Mouse (Mus musculus) CH12.LX (cell line): ENCODE data around the gene Panx3. TPM values are rescaled to one million over a fixed set of nuclear protein-coding genes. Genes with fewer than 3 reads are reported as not detected.
A peak's percentile ranks its signal among the peaks of the same experiment; 100 is the strongest.

Source experiments
- DNase-seq: peaks from one replicate; pipeline ENCODE4 v3.0.0-alpha.2; 2013; ENCODE audit errors: extremely low read depth
- H3K27ac ChIP-seq: 2 replicates; pipeline ENCODE4 v1.5.1; 2012; ENCODE audit warnings: low read depth, mild to moderate bottlenecking, control low read depth, moderate library complexity; ENCODE audit not compliant: insufficient read depth
- H3K27me3 ChIP-seq: replicated peaks from 2 replicates; pipeline ENCODE3; 2012; ENCODE audit warnings: inconsistent platforms
- H3K36me3 ChIP-seq, 2 experiments: replicated peaks in 1 of 2; 2 replicates each; pipeline versions ENCODE3 to v1.6.1; 2012; ENCODE audit warnings: inconsistent platforms in 1 of 2, low read length in 1 of 2, mild to moderate bottlenecking in 1 of 2, mixed read lengths in 1 of 2, moderate library complexity in 1 of 2; ENCODE audit not compliant: control insufficient read depth in 1 of 2, insufficient read depth in 1 of 2
- H3K4me1 ChIP-seq, 2 experiments: 2 replicates each; pipeline ENCODE4 v1.6.1; 2012; ENCODE audit warnings: inconsistent platforms in 1 of 2, moderate library complexity in 1 of 2; ENCODE audit not compliant: insufficient read depth in 2 of 2, control insufficient read depth in 1 of 2
- H3K4me2 ChIP-seq: 2 replicates; pipeline ENCODE4 v1.6.1; 2012; ENCODE audit warnings: low read depth, mild to moderate bottlenecking, control low read depth; ENCODE audit not compliant: poor library complexity, insufficient read depth, severe bottlenecking
- H3K4me3 ChIP-seq, 3 experiments: fragments of 150-350 bp in 1 of 3; sonication (generic) in 1 of 3; replicated peaks in 1 of 3; 2 replicates each; pipeline versions ENCODE3 to v1.5.1; 2011 to 2012; ENCODE audit warnings: low read depth in 2 of 3, low read length in 2 of 3, mild to moderate bottlenecking in 2 of 3, moderate library complexity in 2 of 3, control low read depth in 1 of 3, improper control_type of control experiment in 1 of 3, inconsistent platforms in 1 of 3, mixed read lengths in 1 of 3; ENCODE audit not compliant: poor library complexity in 1 of 3
- H3K79me2 ChIP-seq: replicated peaks from 2 replicates; pipeline ENCODE4 v1.6.1; 2012; ENCODE audit warnings: mild to moderate bottlenecking, moderate library complexity; ENCODE audit not compliant: control insufficient read depth, poor library complexity, insufficient read depth, severe bottlenecking; ENCODE audit errors: extremely low read depth
- H3K9ac ChIP-seq: 2 replicates; pipeline ENCODE4 v1.6.1; 2012; ENCODE audit warnings: low read depth, mild to moderate bottlenecking, control low read depth, moderate library complexity; ENCODE audit not compliant: insufficient read depth
- H3K9me3 ChIP-seq: replicated peaks from 2 replicates; pipeline ENCODE3; 2012; ENCODE audit warnings: low read length, inconsistent platforms, mixed read lengths
- BHLHE40 ChIP-seq: IDR thresholded peaks from 2 replicates; pipeline ENCODE4 v1.6.1; 2011; ENCODE audit warnings: mild to moderate bottlenecking, low read depth, low read length, improper control_type of control experiment
- CTCF ChIP-seq, 2 experiments: IDR thresholded peaks in 1 of 2; conservative IDR thresholded peaks in 1 of 2; 2 replicates each; pipeline ENCODE4 v1.5.1; 2011 to 2012; ENCODE audit warnings: low read depth in 2 of 2, low read length in 2 of 2, improper control_type of control experiment in 1 of 2, inconsistent platforms in 1 of 2, mild to moderate bottlenecking in 1 of 2, moderate library complexity in 1 of 2
- E2F4 ChIP-seq: IDR thresholded peaks from 2 replicates; pipeline ENCODE4 v1.6.1; 2011; ENCODE audit warnings: low read depth, low read length, improper control_type of control experiment; ENCODE audit not compliant: insufficient replicate concordance
- ELF1 ChIP-seq: IDR thresholded peaks from 2 replicates; pipeline ENCODE4 v1.6.1; 2014; ENCODE audit warnings: low read depth, mild to moderate bottlenecking, inconsistent platforms, low read length, improper control_type of control experiment
- EP300 ChIP-seq: IDR thresholded peaks from 2 replicates; pipeline ENCODE4 v1.6.1; 2011; ENCODE audit warnings: low read length, improper control_type of control experiment
- ETS1 ChIP-seq: conservative IDR thresholded peaks from 2 replicates; pipeline ENCODE4 v1.6.1; 2012; ENCODE audit warnings: low read depth, mild to moderate bottlenecking, inconsistent platforms, low read length, improper control_type of control experiment, moderate library complexity
- HCFC1 ChIP-seq: IDR thresholded peaks from 2 replicates; pipeline ENCODE4 v1.6.1; 2012; ENCODE audit warnings: low read depth, mild to moderate bottlenecking, inconsistent platforms, low read length, improper control_type of control experiment
- JUND ChIP-seq: conservative IDR thresholded peaks from 2 replicates; pipeline ENCODE4 v1.6.1; 2011; ENCODE audit warnings: low read depth, low read length, improper control_type of control experiment
- KAT2A ChIP-seq: IDR thresholded peaks from 2 replicates; pipeline ENCODE4 v1.6.1; 2012; ENCODE audit warnings: low read length, improper control_type of control experiment, inconsistent platforms; ENCODE audit not compliant: insufficient replicate concordance
- MAX ChIP-seq: IDR thresholded peaks from 2 replicates; pipeline ENCODE4 v1.6.1; 2011; ENCODE audit warnings: low read length, improper control_type of control experiment
- MAZ ChIP-seq: IDR thresholded peaks from 2 replicates; pipeline ENCODE4 v1.6.1; 2012; ENCODE audit warnings: low read depth, mild to moderate bottlenecking, inconsistent platforms, low read length, improper control_type of control experiment, moderate library complexity
- MEF2A ChIP-seq: IDR thresholded peaks from 2 replicates; pipeline ENCODE4 v1.6.1; 2014; ENCODE audit warnings: low read depth, mild to moderate bottlenecking, inconsistent platforms, low read length, improper control_type of control experiment, borderline replicate concordance
- MXI1 ChIP-seq: IDR thresholded peaks from 2 replicates; pipeline ENCODE4 v1.6.1; 2011; ENCODE audit warnings: mild to moderate bottlenecking, low read depth, low read length, improper control_type of control experiment
- MYC ChIP-seq: IDR thresholded peaks from 2 replicates; pipeline ENCODE4 v1.6.1; 2011; ENCODE audit warnings: low read depth, mild to moderate bottlenecking, improper control_type of control experiment, low read length
- NELFE ChIP-seq: IDR thresholded peaks from 2 replicates; pipeline ENCODE4 v1.6.1; 2011; ENCODE audit warnings: low read depth, low read length, improper control_type of control experiment
- NRF1 ChIP-seq: IDR thresholded peaks from 2 replicates; pipeline ENCODE4 v1.6.1; 2014; ENCODE audit warnings: low read depth, mild to moderate bottlenecking, inconsistent platforms, low read length, improper control_type of control experiment, moderate library complexity
- POLR2A ChIP-seq: IDR thresholded peaks from 2 replicates; pipeline ENCODE4 v1.6.1; 2011; ENCODE audit warnings: low read depth, mild to moderate bottlenecking, improper control_type of control experiment, low read length
- RAD21 ChIP-seq: IDR thresholded peaks from 2 replicates; pipeline ENCODE4 v1.6.1; 2011; ENCODE audit warnings: low read depth, mild to moderate bottlenecking, low read length, improper control_type of control experiment, moderate library complexity
- SIN3A ChIP-seq: IDR thresholded peaks from 2 replicates; pipeline ENCODE4 v1.6.1; 2012; ENCODE audit warnings: low read length, improper control_type of control experiment, inconsistent platforms
- TCF12 ChIP-seq: IDR thresholded peaks from 2 replicates; pipeline ENCODE4 v1.6.1; 2014; ENCODE audit warnings: low read depth, mild to moderate bottlenecking, inconsistent platforms, low read length, improper control_type of control experiment
- UBTF ChIP-seq: IDR thresholded peaks from 2 replicates; pipeline ENCODE4 v1.6.1; 2012; ENCODE audit warnings: low read depth, mild to moderate bottlenecking, inconsistent platforms, low read length, improper control_type of control experiment, moderate library complexity
- USF1 ChIP-seq: IDR thresholded peaks from 2 replicates; pipeline ENCODE4 v1.6.1; 2014; ENCODE audit warnings: low read depth, mild to moderate bottlenecking, inconsistent platforms, low read length, improper control_type of control experiment
- ZMIZ1 ChIP-seq: IDR thresholded peaks from 2 replicates; pipeline ENCODE4 v1.6.1; 2012; ENCODE audit warnings: low read depth, mild to moderate bottlenecking, inconsistent platforms, low read length, improper control_type of control experiment
- ZNF384 ChIP-seq: IDR thresholded peaks from 2 replicates; pipeline ENCODE4 v1.6.1; 2012; ENCODE audit warnings: low read depth, low read length, improper control_type of control experiment, inconsistent platforms
- dilution Hi-C: fragments of 300-500 bp; cut with MboI; formaldehyde crosslinking; loops from 2 replicates; pipeline ENCODE4 v1.14.3; 2020; ENCODE audit warnings: low sequenced_read_pairs; ENCODE audit not compliant: extremely low pct_unique_long_range_greater_than_20kb, extremely low pct_ligation_motif_present
- in situ Hi-C: fragments of 300-500 bp; cut with MboI; formaldehyde crosslinking; loops from 3 replicates; pipeline ENCODE4 v1.14.3; 2019; ENCODE audit warnings: low sequenced_read_pairs, low pct_ligation_motif_present, low pct_unique_long_range_greater_than_20kb, mixed read lengths
- polyA plus RNA-seq: library from polyadenylated mRNA; unstranded; fragments of >175 nt; gene quantifications from 2 replicates; pipeline ENCODE4 v1.2.1, GENCODE M21; 2012; ENCODE audit warnings: low read depth; ENCODE audit not compliant: insufficient read length
- total RNA-seq, 2 experiments: library from RNA; depleted of rRNA; stranded (reverse); fragments of 300-350 nt in 1 of 2; fragments of >200 nt in 1 of 2; gene quantifications; 2 replicates each; pipeline ENCODE4 v1.2.3; 2012 to 2014

Panx3 gene
- total and polyA plus RNA-seq, 3 experiments, result not detected

DNA sequence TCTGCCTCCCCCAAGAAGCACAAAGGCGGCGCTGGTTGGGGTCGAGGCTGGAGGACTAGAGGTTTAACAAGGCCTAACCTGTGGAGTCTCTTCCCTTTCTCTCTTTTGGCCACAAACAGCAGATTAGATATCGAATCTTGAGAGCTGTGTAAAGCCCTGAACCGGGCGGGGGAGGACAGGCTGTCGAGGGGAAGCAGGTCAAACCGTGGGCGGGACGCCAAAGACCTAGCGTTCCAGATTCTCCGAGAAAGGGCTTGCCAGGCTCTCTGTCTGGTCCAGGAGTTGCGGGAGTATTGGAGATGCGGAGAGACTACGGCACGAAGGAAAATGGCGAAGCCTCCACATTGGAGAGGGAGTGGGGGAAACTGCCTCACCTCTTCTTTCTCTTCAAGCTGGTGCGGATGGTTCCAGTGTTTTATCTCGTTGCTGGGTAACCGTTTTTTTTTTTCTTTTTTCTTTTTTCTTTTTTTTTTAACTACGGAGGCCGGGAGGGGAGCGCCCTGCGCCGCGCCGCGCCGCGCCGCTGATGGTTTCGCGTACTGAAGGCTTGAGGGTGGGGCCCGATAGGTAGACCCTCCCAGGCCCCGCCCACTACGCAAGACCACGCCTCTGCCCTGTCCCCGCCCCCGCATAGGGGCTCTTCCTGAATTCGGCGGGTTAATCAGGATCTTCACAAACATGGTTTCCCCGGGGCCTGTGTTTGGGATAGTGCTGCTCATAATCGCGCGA, 55.7 kb downstream of the Panx3 start, which contains the start of gene Spa17:
Gene Spa17 (minus strand): TSS at position 541 of the 729 bp plus-strand sequence.
- Histone ChIP-seq H3K4me1 (peaks cover 0 to 13% of the 10 kb centered on the region in 2 experiments; a peak in 2 of 4 replicates), H3K27ac (no peak within 1 kb of the TSS), H3K4me3 (peak within 1 kb of the TSS; percentile 62 to 81 (median 75)), H3K79me2 (no peaks in the 10 kb centered on the region), H3K4me2 (peak within 1 kb of the TSS; percentile 66), H3K27me3 (no peaks in the 10 kb centered on the region), H3K9ac (peak within 1 kb of the TSS; percentile 45; the same call in 1 of the 2 replicates), H3K9me3 (no peaks in the 10 kb centered on the region), H3K36me3 (peaks cover 0 to 4% of the 10 kb centered on the region in 2 experiments)
- peak; percentile 89 for DNase-seq
- in situ Hi-C loops, result no loop called here
- dilution Hi-C loops, result no loop called here
- TF ChIP-seq NELFE (0 out of 2 replicates have a peak, but pooled peaks have one; percentile 44), SIN3A (peak; percentile 98), ETS1 (peak; percentile 26; the same call in 1 of the 2 replicates), MXI1 (peak; percentile 88), POLR2A (peak; percentile 52), MEF2A (peak; percentile 56; the same call in 1 of the 2 replicates), MAX (peak; percentile 18; the same call in 1 of the 2 replicates), EP300 (no peak; the same call in 1 of the 2 replicates), UBTF (peak; percentile 74; the same call in 1 of the 2 replicates), BHLHE40 (0 out of 2 replicates have a peak, but pooled peaks have one; percentile 18), NRF1 (peak; percentile 55; the same call in 1 of the 2 replicates), ELF1 (peak; percentile 82), USF1 (no peak), CTCF (conservative IDR thresholded peaks at IDR 0.05 in 1 of 2, IDR thresholded peaks at IDR 0.05 in 1 of 2; ENCODE audit: low read depth in 2 of 2, low read length in 2 of 2) (no peak), KAT2A (0 out of 2 replicates have a peak, but pooled peaks have one; percentile 28), TCF12 (peak; percentile 29; the same call in 1 of the 2 replicates), HCFC1 (peak; percentile 82), ZNF384 (peak; percentile 100), MYC (0 out of 2 replicates have a peak, but pooled peaks have one; percentile 58), MAZ (peak; percentile 29; the same call in 1 of the 2 replicates), ZMIZ1 (0 out of 2 replicates have a peak, but pooled peaks have one; percentile 27), RAD21 (no peak), JUND (no peak), E2F4 (no peak)

Other genes with a start within 250 kb of the Panx3 start
- 0.76 TPM in 2 replicates for gene Robo3, start 236.0 kb downstream of the Panx3 start, total RNA-seq (2012; rRNA removed)
- 0.42 and 0.59 TPM in 2 replicates for gene Robo3, start 236.0 kb downstream of the Panx3 start, total RNA-seq (2014; rRNA removed)
- 0.41 and 1.1 TPM in 2 replicates for gene Robo3, start 236.0 kb downstream of the Panx3 start, polyA plus RNA-seq
- gene Msantd2, start 179.9 kb downstream of the Panx3 start, total RNA-seq (2012; rRNA removed), result 14.2 and 16.8 TPM in 2 replicates
- gene Msantd2, start 179.9 kb downstream of the Panx3 start, total RNA-seq (2014; rRNA removed), result 13.8 and 15.5 TPM in 2 replicates
- 9.5 and 11.9 TPM in 2 replicates for gene Msantd2, start 179.9 kb downstream of the Panx3 start, polyA plus RNA-seq
- 0.08 and 0.21 TPM in 2 replicates for gene Esam, start 141.2 kb downstream of the Panx3 start, total RNA-seq (2012; rRNA removed)
- 0.24 and 0.42 TPM in 2 replicates for gene Esam, start 141.2 kb downstream of the Panx3 start, total RNA-seq (2014; rRNA removed)
- gene Esam, start 141.2 kb downstream of the Panx3 start, polyA plus RNA-seq, result 0.18 and 0.37 TPM in 2 replicates
- not detected in 2 replicates for gene Vsig2, start 130.0 kb downstream of the Panx3 start, total RNA-seq (2012; rRNA removed)
- gene Vsig2, start 130.0 kb downstream of the Panx3 start, total RNA-seq (2014; rRNA removed), result not detected in 2 replicates
- gene Vsig2, start 130.0 kb downstream of the Panx3 start, polyA plus RNA-seq, result not detected in 2 replicates
- gene Nrgn, start 116.3 kb downstream of the Panx3 start, total RNA-seq (2012; rRNA removed), result 0.42 and 0.50 TPM in 2 replicates
- gene Nrgn, start 116.3 kb downstream of the Panx3 start, total RNA-seq (2014; rRNA removed), result not detected in 2 replicates
- 3.6 and 4.1 TPM in 2 replicates for gene Nrgn, start 116.3 kb downstream of the Panx3 start, polyA plus RNA-seq
- 5.7 and 8.6 TPM in 2 replicates for gene Siae, start 113.5 kb downstream of the Panx3 start, total RNA-seq (2012; rRNA removed)
- 5.9 and 6.2 TPM in 2 replicates for gene Siae, start 113.5 kb downstream of the Panx3 start, total RNA-seq (2014; rRNA removed)
- 7.4 and 7.9 TPM in 2 replicates for gene Siae, start 113.5 kb downstream of the Panx3 start, polyA plus RNA-seq
- gene Spa17, start 55.5 kb downstream of the Panx3 start, total RNA-seq (2012; rRNA removed), result 0.47 and 1.3 TPM in 2 replicates
- 1.4 and 2.3 TPM in 2 replicates for gene Spa17, start 55.5 kb downstream of the Panx3 start, total RNA-seq (2014; rRNA removed)
- gene Spa17, start 55.5 kb downstream of the Panx3 start, polyA plus RNA-seq, result 3.2 and 4.1 TPM in 2 replicates
- gene Tbrg1, start 11.9 kb downstream of the Panx3 start, total RNA-seq (2012; rRNA removed), result 97.4 and 99.9 TPM in 2 replicates
- gene Tbrg1, start 11.9 kb downstream of the Panx3 start, total RNA-seq (2014; rRNA removed), result 115 and 129 TPM in 2 replicates
- gene Tbrg1, start 11.9 kb downstream of the Panx3 start, polyA plus RNA-seq, result 92.4 and 103 TPM in 2 replicates
- gene Olfr160, start 47.0 kb upstream of the Panx3 start, total RNA-seq (2012; rRNA removed), result not detected in 2 replicates
- gene Olfr160, start 47.0 kb upstream of the Panx3 start, total RNA-seq (2014; rRNA removed), result not detected in 2 replicates
- gene Olfr160, start 47.0 kb upstream of the Panx3 start, polyA plus RNA-seq, result not detected in 2 replicates
- gene Olfr874, start 75.9 kb upstream of the Panx3 start, total RNA-seq (2012; rRNA removed), result not detected in 2 replicates
- gene Olfr874, start 75.9 kb upstream of the Panx3 start, total RNA-seq (2014; rRNA removed), result not detected in 2 replicates
- gene Olfr874, start 75.9 kb upstream of the Panx3 start, polyA plus RNA-seq, result not detected in 2 replicates
- not detected in 2 replicates for gene Olfr875, start 102.6 kb upstream of the Panx3 start, total RNA-seq (2012; rRNA removed)
- gene Olfr875, start 102.6 kb upstream of the Panx3 start, total RNA-seq (2014; rRNA removed), result not detected in 2 replicates
- gene Olfr875, start 102.6 kb upstream of the Panx3 start, polyA plus RNA-seq, result not detected in 2 replicates
- gene Olfr876, start 133.8 kb upstream of the Panx3 start, total RNA-seq (2012; rRNA removed), result not detected in 2 replicates
- not detected in 2 replicates for gene Olfr876, start 133.8 kb upstream of the Panx3 start, total RNA-seq (2014; rRNA removed)
- gene Olfr876, start 133.8 kb upstream of the Panx3 start, polyA plus RNA-seq, result not detected in 2 replicates
- not detected in 2 replicates for gene Olfr877, start 185.0 kb upstream of the Panx3 start, total RNA-seq (2012; rRNA removed)
- not detected in 2 replicates for gene Olfr877, start 185.0 kb upstream of the Panx3 start, total RNA-seq (2014; rRNA removed)
- not detected in 2 replicates for gene Olfr877, start 185.0 kb upstream of the Panx3 start, polyA plus RNA-seq
- gene Olfr145, start 227.5 kb upstream of the Panx3 start, total RNA-seq (2012; rRNA removed), result not detected in 2 replicates
- not detected in 2 replicates for gene Olfr145, start 227.5 kb upstream of the Panx3 start, total RNA-seq (2014; rRNA removed)
- not detected in 2 replicates for gene Olfr145, start 227.5 kb upstream of the Panx3 start, polyA plus RNA-seq
- gene Olfr878, start 248.6 kb upstream of the Panx3 start, total RNA-seq (2012; rRNA removed), result not detected in 2 replicates
- gene Olfr878, start 248.6 kb upstream of the Panx3 start, total RNA-seq (2014; rRNA removed), result not detected in 2 replicates
- gene Olfr878, start 248.6 kb upstream of the Panx3 start, polyA plus RNA-seq, result not detected in 2 replicates